Mouse (Mus musculus) kidney, postnatal 10 days (tissue): ENCODE results near the gene Cped1.
A peak's percentile ranks its signal among the peaks of the same experiment; 100 is the strongest.
"Not testable (repeated sequence)": the region's sequence is repeated elsewhere in the genome, so short reads cannot be mapped to it uniquely, and the experiment has no call there.

ENCODE experiments used
- DNase-seq: peaks from one replicate; pipeline ENCODE4 v3.0.0; 2021; ENCODE audit warnings: mixed read lengths

Gene Cped1

GRCm38 (mm10) chr6:22246696-22247095 is 261.0 kb downstream of the Cped1 start:
- no peak for DNase-seq

- DNase-seq: no peak
Observed at GRCm38 (mm10) chr6:22258784-22259183, 273.1 kb downstream of the Cped1 start.

- no peak for DNase-seq
Observed at GRCm38 (mm10) chr6:22262519-22262918, 276.8 kb downstream of the Cped1 start.

- DNase-seq: not testable (repeated sequence)
Observed at GRCm38 (mm10) chr6:22264094-22264493, 278.4 kb downstream of the Cped1 start.

- DNase-seq: no peak
Observed at GRCm38 (mm10) chr6:22266018-22266417, 280.3 kb downstream of the Cped1 start.

GRCm38 (mm10) chr6:22267807-22268667 is 282.3 kb downstream of the Cped1 start:
- no peak for DNase-seq

- no peak for DNase-seq
Observed at GRCm38 (mm10) chr6:22268677-22269076, 283.0 kb downstream of the Cped1 start.

GRCm38 (mm10) chr6:22269840-22270521 is 284.3 kb downstream of the Cped1 start:
- DNase-seq: no peak

- DNase-seq: no peak
Observed at GRCm38 (mm10) chr6:22277941-22278340, 292.2 kb downstream of the Cped1 start.

- peak; percentile 69 for DNase-seq
Observed at GRCm38 (mm10) chr6:22280217-22280861, 294.6 kb downstream of the Cped1 start.

- peak; percentile 9 for DNase-seq
Observed at GRCm38 (mm10) chr6:22282405-22282804, 296.7 kb downstream of the Cped1 start.

GRCm38 (mm10) chr6:22288004-22288736 is 302.5 kb downstream of the Cped1 start, which contains the start of gene Wnt16:
Gene Wnt16, plus strand, starts transcription at chr6:22288227.
- peak; percentile 18 for DNase-seq

- DNase-seq: peak; percentile 42
Observed at GRCm38 (mm10) chr6:22288737-22289460, 303.2 kb downstream of the Cped1 start.

- no peak for DNase-seq
Observed at GRCm38 (mm10) chr6:22289461-22290021, 303.8 kb downstream of the Cped1 start.

GRCm38 (mm10) chr6:22290790-22291189 is 305.1 kb downstream of the Cped1 start:
- DNase-seq: no peak

GRCm38 (mm10) chr6:22292056-22292455 is 306.3 kb downstream of the Cped1 start:
- no peak for DNase-seq

- DNase-seq: no peak
Observed at GRCm38 (mm10) chr6:22293922-22294321, 308.2 kb downstream of the Cped1 start.

- no peak for DNase-seq
Observed at GRCm38 (mm10) chr6:22297028-22297427, 311.3 kb downstream of the Cped1 start.

- no peak for DNase-seq
Observed at GRCm38 (mm10) chr6:22298059-22298458, 312.3 kb downstream of the Cped1 start.
